Mouse (Mus musculus) kidney, postnatal 0 days (tissue): ENCODE results near the gene Cript. TPM values are rescaled to one million over a fixed set of nuclear protein-coding genes. Genes with fewer than 3 reads are reported as not detected.
A peak's percentile ranks its signal among the peaks of the same experiment; 100 is the strongest.

Experiments
- ATAC-seq: fragments of 200-750 bp; cut with Nextera tagmentation; replicated peaks from 2 replicates; pipeline ENCODE4 v1.8.0; 2017; ENCODE audit warnings: low read depth, moderate number of reproducible peaks, moderate TSS enrichment, moderate library complexity; ENCODE audit not compliant: low FRiP score
- DNase-seq: peaks from one replicate; pipeline ENCODE4 v3.0.0-alpha.2; 2016; ENCODE audit warnings: low spot score
- H3K27ac ChIP-seq: fragments of 300-500 bp; sonication (generic); 2 replicates; pipeline ENCODE4 v1.5.1; 2014; ENCODE audit warnings: mild to moderate bottlenecking
- H3K27me3 ChIP-seq: fragments of 300-500 bp; sonication (generic); 2 replicates; pipeline ENCODE4 v1.6.1; 2014; ENCODE audit warnings: low read length, mixed read lengths; ENCODE audit not compliant: insufficient read depth
- H3K36me3 ChIP-seq: fragments of 300-500 bp; sonication (generic); 2 replicates; pipeline ENCODE4 v1.6.1; 2014; ENCODE audit warnings: low read length, mixed read lengths; ENCODE audit not compliant: insufficient read depth
- H3K4me1 ChIP-seq: fragments of 300-500 bp; sonication (generic); replicated peaks from 2 replicates; pipeline ENCODE4 v1.6.1; 2014; ENCODE audit warnings: antibody characterized with exemption, low read length, mixed read lengths; ENCODE audit not compliant: insufficient read depth
- H3K4me2 ChIP-seq: fragments of 300-500 bp; sonication (generic); 2 replicates; pipeline ENCODE4 v1.6.1; 2014; ENCODE audit warnings: mild to moderate bottlenecking, low read length, moderate library complexity, mixed read lengths
- H3K4me3 ChIP-seq: fragments of 300-500 bp; sonication (generic); replicated peaks from 2 replicates; pipeline ENCODE4 v1.5.1; 2014; ENCODE audit warnings: low read depth, low read length
- H3K9ac ChIP-seq: fragments of 300-500 bp; sonication (generic); 2 replicates; pipeline ENCODE4 v1.6.1; 2014; ENCODE audit warnings: low read depth, low read length
- H3K9me3 ChIP-seq: fragments of 300-500 bp; sonication (generic); replicated peaks from 2 replicates; pipeline ENCODE4 v1.6.1; 2016; ENCODE audit warnings: low read length, inconsistent platforms, mixed read lengths
- CTCF ChIP-seq: IDR thresholded peaks from 2 replicates; pipeline ENCODE4 v1.5.1; 2016; ENCODE audit warnings: antibody characterized with exemption, low read depth, mild to moderate bottlenecking, moderate library complexity
- WGBS: fragments of 180-500 bp; shearing (Covaris S2); extraction: QIAGEN DNeasy Blood & Tissue Kit; methylation state at CpG from one replicate; pipeline ENCODE4 v1.1.7; 2014; 5-methylcytosine and 5-hydroxymethylcytosine counted together
- polyA plus RNA-seq: library from polyadenylated mRNA; unstranded; fragments of >200 nt; fragmentation: Nextera tagmentation; extraction: Ambion mirVana; gene quantifications from 2 replicates; pipeline ENCODE4 v1.2.1, GENCODE M21; 2015

Cript gene
- polyA plus RNA-seq, 1 experiment from 2014 or later: 177 TPM

DNA sequence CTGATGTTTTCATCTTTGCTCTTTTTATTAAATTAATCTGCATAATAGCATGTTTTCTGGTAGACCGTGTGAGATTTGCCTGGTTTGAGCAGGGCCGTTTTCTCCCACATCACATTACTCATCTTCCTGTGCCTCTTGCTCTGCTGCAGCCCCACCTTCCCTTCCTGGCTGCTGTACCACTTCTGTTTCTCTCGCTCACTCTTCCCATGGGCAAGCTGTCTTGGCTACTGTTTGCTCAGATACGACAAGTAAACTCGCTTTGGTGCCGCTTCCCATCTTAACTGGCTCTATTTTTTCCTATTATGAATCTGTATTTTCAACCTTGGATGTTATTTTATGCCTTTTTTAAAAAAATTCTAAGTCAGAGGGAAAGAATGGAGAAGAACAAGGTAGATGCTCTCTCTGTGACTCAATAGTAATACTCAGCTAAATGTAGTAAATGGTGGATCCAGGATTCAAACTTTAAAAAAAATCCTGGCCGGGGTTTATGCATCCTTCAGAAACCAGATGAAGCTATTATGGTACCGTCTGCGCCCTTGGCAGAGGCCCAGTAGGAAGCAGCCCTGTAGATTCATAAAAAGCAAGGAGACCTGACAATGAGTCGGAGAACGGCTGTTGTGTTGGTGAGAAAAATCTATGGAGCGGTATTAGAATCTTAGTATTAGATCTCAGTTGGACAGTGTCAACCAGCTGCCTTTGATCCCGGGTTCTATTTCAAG lies 13.9 kb upstream of the Cript start:
- ATAC-seq (no peak), DNase-seq (no peak)
- no peak overlapping the region for H3K4me3 ChIP-seq
- no peaks in the 10 kb centered on the region for H3K36me3 ChIP-seq
- H3K9me3 ChIP-seq: 0 out of 2 replicates have a peak, but pooled peaks cover 4% of the 10 kb centered on the region
- no peaks in the 10 kb centered on the region for H3K4me1 ChIP-seq
- no peak overlapping the region for H3K4me2 ChIP-seq
- WGBS: 75% methylated on average over 13 of the region's 13 CpGs
- no peak overlapping the region for H3K9ac ChIP-seq
- no peak for TF ChIP-seq CTCF
- no peaks in the 10 kb centered on the region for H3K27me3 ChIP-seq
- no peak overlapping the region for H3K27ac ChIP-seq

DNA sequence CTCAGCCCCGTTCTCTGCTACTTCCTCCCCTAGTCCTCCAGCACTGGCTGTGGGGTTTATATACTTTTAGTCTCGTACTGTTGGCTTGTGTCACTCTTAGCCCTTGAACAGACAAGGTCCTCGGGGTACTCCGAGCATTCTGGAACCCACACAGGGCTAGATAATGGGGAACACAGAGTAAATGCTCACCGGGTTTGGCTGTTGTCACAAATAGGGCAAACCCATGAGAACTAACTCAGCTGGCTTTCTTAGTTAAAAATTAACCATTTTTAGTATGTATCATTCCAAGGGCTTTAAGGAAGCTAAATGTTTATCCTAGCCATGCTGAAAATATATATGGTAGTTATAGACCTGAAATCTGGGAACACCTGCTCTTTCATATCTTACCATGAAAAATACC lies 5.7 kb upstream of the Cript start:
- DNase-seq: no peak
- TF ChIP-seq CTCF: no peak
- ATAC-seq: no peak
- Histone ChIP-seq H3K9me3 (no peaks in the 10 kb centered on the region), H3K36me3 (no peaks in the 10 kb centered on the region), H3K4me3 (no peak overlapping the region), H3K9ac (no peak overlapping the region), H3K27ac (no peak overlapping the region), H3K4me2 (no peak overlapping the region), H3K4me1 (no peaks in the 10 kb centered on the region), H3K27me3 (no peaks in the 10 kb centered on the region)
- 80% methylated on average over 5 of the region's 5 CpGs for WGBS

DNA sequence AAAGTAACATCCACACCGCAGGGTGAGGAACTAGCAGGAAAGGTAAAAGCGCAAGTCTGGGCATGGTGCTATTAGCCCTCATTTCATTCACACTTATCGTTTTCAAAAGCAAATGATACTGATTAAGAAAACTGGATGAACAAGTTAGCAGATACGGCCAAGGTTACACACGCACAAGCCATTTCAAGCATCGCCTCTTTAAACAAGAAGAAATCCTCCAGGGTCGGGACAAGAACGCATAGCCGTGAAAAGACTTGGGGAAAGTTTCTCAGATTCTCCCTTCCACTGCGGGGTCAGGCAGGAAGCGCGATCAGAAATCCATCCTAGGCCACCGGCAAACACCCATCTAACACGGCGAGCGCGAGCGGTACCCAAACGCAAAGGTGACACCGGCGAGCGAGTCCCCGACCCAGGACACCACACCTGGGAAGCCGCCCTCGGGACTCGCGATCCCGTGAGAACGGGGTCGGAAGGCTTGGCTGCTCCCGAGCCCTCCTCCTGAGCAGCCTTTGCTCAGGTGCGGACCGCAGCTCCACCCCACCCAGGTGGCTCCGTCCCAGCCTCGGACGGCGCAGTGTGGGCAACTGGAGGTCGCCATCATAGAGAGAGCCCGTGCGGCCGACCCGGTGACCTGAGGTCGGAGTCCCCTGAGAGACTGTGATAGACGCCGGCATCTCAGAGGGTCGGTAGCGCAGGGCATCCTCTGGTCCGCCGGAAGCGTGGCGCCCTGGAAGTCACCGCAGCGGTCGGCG lies 683 bp upstream of the Cript start:
- ATAC-seq (peak; percentile 82), DNase-seq (peak; percentile 13)
- Histone ChIP-seq H3K27ac (no peak overlapping the region), H3K4me2 (peak overlapping the region; percentile 96), H3K9ac (peak overlapping the region; percentile 68), H3K27me3 (no peaks in the 10 kb centered on the region), H3K4me1 (no peaks in the 10 kb centered on the region), H3K9me3 (no peaks in the 10 kb centered on the region), H3K4me3 (peak overlapping the region; percentile 91), H3K36me3 (no peaks in the 10 kb centered on the region)
- TF ChIP-seq CTCF: no peak
- 1% methylated on average over 54 of the region's 55 CpGs for WGBS

DNA sequence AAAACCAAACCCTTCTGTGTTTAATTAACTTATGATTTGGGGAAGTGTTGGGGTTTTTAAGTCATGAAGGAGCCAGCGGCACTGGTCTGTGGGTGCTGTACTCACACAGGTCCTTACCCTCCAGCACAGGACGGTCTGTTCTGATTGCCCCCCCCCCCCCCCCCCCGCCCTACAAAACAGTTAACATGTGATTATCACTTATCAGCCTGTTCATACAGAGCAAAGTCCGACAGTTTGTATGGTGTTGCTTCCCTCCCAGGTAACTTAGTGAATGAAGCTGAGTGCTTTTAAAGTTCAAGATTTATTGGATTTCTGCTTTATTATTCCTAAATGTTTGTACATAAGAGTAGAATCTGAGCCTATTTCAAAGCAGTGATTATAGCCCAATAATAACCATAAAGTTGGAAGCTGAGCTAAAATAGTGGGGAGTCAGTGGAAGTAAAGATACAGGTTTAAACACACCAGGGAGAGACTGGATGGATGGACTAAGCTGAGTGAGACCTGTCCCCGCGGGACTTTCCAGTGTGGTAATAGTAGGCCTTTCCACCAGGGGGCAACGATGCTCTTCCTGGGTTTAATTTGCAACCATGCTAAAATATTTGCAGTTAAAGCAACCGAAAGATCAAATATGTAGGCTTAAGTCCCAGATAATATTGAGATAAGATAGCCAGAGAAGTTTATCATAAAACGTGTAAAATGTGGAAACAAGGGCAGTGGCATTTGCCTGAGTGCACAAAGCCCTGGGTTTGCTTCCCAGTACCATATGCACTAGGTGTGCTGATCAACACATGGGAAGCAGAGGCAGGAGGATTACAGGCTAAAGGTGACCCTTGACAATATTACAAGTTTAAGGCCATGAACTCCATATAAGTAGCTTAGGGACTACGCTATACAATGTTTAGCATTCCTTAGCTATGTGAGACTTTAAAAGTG lies 11.1 kb downstream of the Cript start:
- no peak for ATAC-seq
- no peaks in the 10 kb centered on the region for H3K9me3 ChIP-seq
- H3K4me3 ChIP-seq: no peak overlapping the region
- no peak overlapping the region for H3K4me2 ChIP-seq
- H3K27me3 ChIP-seq: no peaks in the 10 kb centered on the region
- peak; percentile 88 for TF ChIP-seq CTCF
- H3K9ac ChIP-seq: no peak overlapping the region
- peaks cover 17% of the 10 kb centered on the region for H3K36me3 ChIP-seq
- WGBS: 55% methylated on average over 9 of the region's 10 CpGs
- DNase-seq: peak; percentile 74
- no peak overlapping the region for H3K27ac ChIP-seq
- no peaks in the 10 kb centered on the region for H3K4me1 ChIP-seq

DNA sequence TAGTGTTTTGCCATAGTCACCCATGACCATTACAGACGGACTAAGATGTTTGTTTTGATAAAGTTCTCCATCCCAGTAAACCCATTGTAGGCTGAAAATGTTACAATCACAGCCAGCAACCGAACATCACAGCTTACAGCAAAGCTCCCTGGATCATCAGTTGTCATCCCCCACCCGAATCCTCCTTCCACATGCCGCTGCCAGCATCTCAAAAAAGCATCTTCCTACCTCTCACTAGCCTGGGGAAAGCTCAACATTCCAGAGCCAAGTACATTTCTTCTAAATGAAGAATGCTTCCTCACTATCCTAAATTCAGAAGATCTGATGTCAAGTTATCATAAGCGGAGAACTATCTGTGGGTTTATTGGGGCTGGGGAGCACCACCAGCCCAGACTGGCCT lies 13.1 kb downstream of the Cript start:
- TF ChIP-seq CTCF: no peak
- ATAC-seq (no peak), DNase-seq (no peak)
- Histone ChIP-seq H3K27me3 (no peaks in the 10 kb centered on the region), H3K4me3 (no peak overlapping the region), H3K36me3 (peaks cover 10% of the 10 kb centered on the region), H3K9ac (no peak overlapping the region), H3K9me3 (no peaks in the 10 kb centered on the region), H3K4me2 (no peak overlapping the region), H3K4me1 (no peaks in the 10 kb centered on the region), H3K27ac (no peak overlapping the region)
- 85% methylated on average over 5 of the region's 5 CpGs for WGBS

DNA sequence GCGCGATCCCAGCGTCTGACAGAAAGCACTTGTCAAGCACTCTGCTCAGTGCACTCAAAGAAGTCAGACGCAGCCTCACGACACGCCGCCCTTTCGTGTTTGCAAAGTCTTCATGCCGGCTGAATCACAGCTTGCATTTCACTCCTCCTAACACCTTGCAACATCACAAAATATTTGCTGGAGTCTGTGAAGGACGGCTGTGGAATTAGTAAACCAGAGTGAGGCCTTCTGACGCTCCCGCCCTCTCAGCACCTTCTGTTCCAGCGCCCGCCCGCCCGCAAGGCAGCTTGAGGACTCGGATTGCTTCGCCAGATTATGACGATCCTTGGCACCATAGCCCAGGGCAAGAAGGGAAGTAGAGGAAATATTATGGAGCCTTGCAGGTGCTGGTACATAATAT lies 16.4 kb downstream of the Cript start:
- 65% methylated on average over 19 of the region's 19 CpGs for WGBS

More for the DNA sequence above, 16.4 kb downstream of the Cript start:
- no peak overlapping the region for H3K4me2 ChIP-seq
- TF ChIP-seq CTCF: no peak
- H3K27ac ChIP-seq: no peak overlapping the region
- no peak overlapping the region for H3K4me3 ChIP-seq
- H3K36me3 ChIP-seq: peaks cover 7% of the 10 kb centered on the region
- no peak overlapping the region for H3K9ac ChIP-seq
- H3K4me1 ChIP-seq: no peaks in the 10 kb centered on the region
- H3K9me3 ChIP-seq: no peaks in the 10 kb centered on the region
- ATAC-seq (no peak), DNase-seq (no peak)
- H3K27me3 ChIP-seq: no peaks in the 10 kb centered on the region
